Mouse (Mus musculus) midbrain, embryonic 16.5 days (tissue): Measurements from ENCODE around the gene S100a6. TPM values are rescaled to one million over a fixed set of nuclear protein-coding genes. Genes with fewer than 3 reads are reported as not detected.

Source experiments
- ATAC-seq: fragments of 200-750 bp; cut with Nextera tagmentation; 2 replicates; pipeline ENCODE4 v1.8.0; 2017; ENCODE audit warnings: moderate TSS enrichment
- H3K27ac ChIP-seq: fragments of 300-500 bp; sonication (generic); 2 replicates; pipeline ENCODE4 v1.5.1; 2014; ENCODE audit warnings: mild to moderate bottlenecking, low read length, mixed read lengths
- H3K27me3 ChIP-seq: fragments of 300-500 bp; sonication (generic); 2 replicates; pipeline ENCODE4 v1.6.1; 2014; ENCODE audit warnings: low read depth, low read length, mixed read lengths; ENCODE audit not compliant: control insufficient read depth, insufficient read depth
- H3K36me3 ChIP-seq: fragments of 300-500 bp; sonication (generic); 2 replicates; pipeline ENCODE4 v1.6.1; 2014; ENCODE audit warnings: mild to moderate bottlenecking, low read length, moderate library complexity, mixed read lengths; ENCODE audit not compliant: control insufficient read depth, insufficient read depth
- H3K4me1 ChIP-seq: fragments of 300-500 bp; sonication (generic); 2 replicates; pipeline ENCODE4 v1.6.1; 2014; ENCODE audit warnings: mild to moderate bottlenecking, low read length, mixed read lengths; ENCODE audit not compliant: control insufficient read depth, insufficient read depth
- H3K4me2 ChIP-seq: fragments of 300-500 bp; sonication (generic); 2 replicates; pipeline ENCODE4 v1.6.1; 2014; ENCODE audit warnings: mild to moderate bottlenecking, low read length, mixed read lengths
- H3K4me3 ChIP-seq: fragments of 300-500 bp; sonication (generic); 2 replicates; pipeline ENCODE4 v1.5.1; 2014; ENCODE audit warnings: low read depth, mild to moderate bottlenecking, low read length, moderate library complexity, mixed read lengths
- H3K9ac ChIP-seq: fragments of 300-500 bp; sonication (generic); 2 replicates; pipeline ENCODE4 v1.6.1; 2014; ENCODE audit warnings: low read depth, low read length, mixed read lengths
- H3K9me3 ChIP-seq: fragments of 300-500 bp; sonication (generic); replicated peaks from 2 replicates; pipeline ENCODE4 v1.6.1; 2014; ENCODE audit warnings: mild to moderate bottlenecking, low read length, mixed read lengths; ENCODE audit not compliant: control insufficient read depth, poor library complexity, severe bottlenecking
- WGBS: fragments of 180-500 bp; shearing (Covaris S2); extraction: QIAGEN DNeasy Blood & Tissue Kit; methylation state at CpG from one replicate; pipeline ENCODE4 v1.1.7; 2014; 5-methylcytosine and 5-hydroxymethylcytosine counted together
- polyA plus RNA-seq: library from polyadenylated mRNA; unstranded; fragments of >200 nt; fragmentation: Nextera tagmentation; extraction: Ambion mirVana; gene quantifications from 2 replicates; pipeline ENCODE4 v1.2.1, GENCODE M21; 2015

Gene S100a6
- polyA plus RNA-seq, 1 experiment from 2014 or later: 19.3 TPM

GRCm38 (mm10) chr3:90597736-90598135 lies 14.9 kb upstream of the S100a6 start:
- no peaks in the 10 kb centered on the region for H3K36me3 ChIP-seq
- H3K9me3 ChIP-seq: no peaks in the 10 kb centered on the region
- H3K4me1 ChIP-seq: no peaks in the 10 kb centered on the region
- no peak for ATAC-seq
- H3K9ac ChIP-seq: no peak overlapping the region
- no peak overlapping the region for H3K4me2 ChIP-seq
- H3K4me3 ChIP-seq: no peak overlapping the region
- H3K27ac ChIP-seq: no peak overlapping the region
- 62% methylated on average over 6 of the region's 6 CpGs for WGBS
- no peaks in the 10 kb centered on the region for H3K27me3 ChIP-seq

- Histone ChIP-seq H3K36me3 (no peaks in the 10 kb centered on the region), H3K4me1 (no peaks in the 10 kb centered on the region), H3K4me3 (no peak overlapping the region), H3K27ac (no peak overlapping the region), H3K27me3 (no peaks in the 10 kb centered on the region), H3K9me3 (no peaks in the 10 kb centered on the region), H3K9ac (no peak overlapping the region), H3K4me2 (no peak overlapping the region)
- ATAC-seq: no peak
- 76% methylated on average over 4 of the region's 4 CpGs for WGBS
Measured at GRCm38 (mm10) chr3:90598212-90598611, 14.5 kb upstream of the S100a6 start.

- Histone ChIP-seq H3K36me3 (no peaks in the 10 kb centered on the region), H3K27ac (no peak overlapping the region), H3K4me1 (no peaks in the 10 kb centered on the region), H3K9ac (no peak overlapping the region), H3K4me3 (no peak overlapping the region), H3K4me2 (no peak overlapping the region), H3K27me3 (no peaks in the 10 kb centered on the region), H3K9me3 (no peaks in the 10 kb centered on the region)
- ATAC-seq: no peak
- WGBS: 76% methylated on average over 3 of the region's 3 CpGs
Measured at GRCm38 (mm10) chr3:90599401-90599800, 13.3 kb upstream of the S100a6 start.

- ATAC-seq: no peak
- no peaks in the 10 kb centered on the region for H3K27me3 ChIP-seq
- H3K9ac ChIP-seq: no peak overlapping the region
- H3K4me3 ChIP-seq: no peak overlapping the region
- no peak overlapping the region for H3K27ac ChIP-seq
- WGBS: 83% methylated on average over 6 of the region's 6 CpGs
- no peaks in the 10 kb centered on the region; the same call in 1 of the 2 replicates for H3K4me1 ChIP-seq
- H3K9me3 ChIP-seq: no peaks in the 10 kb centered on the region
- no peak overlapping the region for H3K4me2 ChIP-seq
- no peaks in the 10 kb centered on the region for H3K36me3 ChIP-seq
Measured at GRCm38 (mm10) chr3:90600036-90600435, 12.6 kb upstream of the S100a6 start.

GRCm38 (mm10) chr3:90600458-90601195 lies 12.1 kb upstream of the S100a6 start:
- H3K4me2 ChIP-seq: no peak overlapping the region
- no peak overlapping the region for H3K9ac ChIP-seq
- H3K9me3 ChIP-seq: no peaks in the 10 kb centered on the region
- 79% methylated on average over 8 of the region's 8 CpGs for WGBS
- no peak overlapping the region for H3K4me3 ChIP-seq
- no peaks in the 10 kb centered on the region; the same call in 1 of the 2 replicates for H3K4me1 ChIP-seq
- H3K27ac ChIP-seq: no peak overlapping the region
- no peak for ATAC-seq
- no peaks in the 10 kb centered on the region for H3K36me3 ChIP-seq
- H3K27me3 ChIP-seq: no peaks in the 10 kb centered on the region

GRCm38 (mm10) chr3:90601486-90602110 lies 11.1 kb upstream of the S100a6 start, which contains the start of gene Gm42674:
Gene Gm42674 (plus strand): TSS chr3:90601904.
- no peaks in the 10 kb centered on the region; the same call in 1 of the 2 replicates for H3K4me1 ChIP-seq
- H3K27me3 ChIP-seq: no peaks in the 10 kb centered on the region
- no peaks in the 10 kb centered on the region for H3K9me3 ChIP-seq
- no peak for ATAC-seq
- no peak within 1 kb of the TSS for H3K4me3 ChIP-seq
- H3K4me2 ChIP-seq: no peak within 1 kb of the TSS
- H3K27ac ChIP-seq: no peak within 1 kb of the TSS
- H3K36me3 ChIP-seq: no peaks in the 10 kb centered on the region
- no peak within 1 kb of the TSS for H3K9ac ChIP-seq
- 82% methylated on average over 11 of the region's 11 CpGs for WGBS

GRCm38 (mm10) chr3:90603623-90604022 lies 9.1 kb upstream of the S100a6 start, which contains the start of gene S100a4:
Gene S100a4 (plus strand): TSS chr3:90603771.
- Histone ChIP-seq H3K4me3 (no peak within 1 kb of the TSS), H3K36me3 (no peaks in the 10 kb centered on the region), H3K9ac (no peak within 1 kb of the TSS), H3K4me2 (no peak within 1 kb of the TSS), H3K27ac (no peak within 1 kb of the TSS), H3K27me3 (no peaks in the 10 kb centered on the region), H3K4me1 (no peaks in the 10 kb centered on the region; the same call in 1 of the 2 replicates), H3K9me3 (no peaks in the 10 kb centered on the region)
- WGBS: 85% methylated on average over 3 of the region's 3 CpGs
- ATAC-seq: no peak

GRCm38 (mm10) chr3:90604416-90604815 lies 8.3 kb upstream of the S100a6 start:
- Histone ChIP-seq H3K9me3 (no peaks in the 10 kb centered on the region), H3K27ac (no peak overlapping the region), H3K36me3 (no peaks in the 10 kb centered on the region), H3K4me3 (no peak overlapping the region), H3K9ac (no peak overlapping the region), H3K4me2 (no peak overlapping the region), H3K27me3 (no peaks in the 10 kb centered on the region), H3K4me1 (no peaks in the 10 kb centered on the region; the same call in 1 of the 2 replicates)
- ATAC-seq: no peak; the same call in 1 of the 2 replicates
- WGBS: 62% methylated on average over 4 of the region's 4 CpGs

- Histone ChIP-seq H3K4me3 (no peak overlapping the region), H3K27ac (no peak overlapping the region), H3K27me3 (no peaks in the 10 kb centered on the region), H3K9me3 (no peaks in the 10 kb centered on the region), H3K9ac (no peak overlapping the region), H3K36me3 (no peaks in the 10 kb centered on the region), H3K4me2 (no peak overlapping the region), H3K4me1 (no peaks in the 10 kb centered on the region; the same call in 1 of the 2 replicates)
- no peak for ATAC-seq
- 82% methylated on average over 3 of the region's 3 CpGs for WGBS
Measured at GRCm38 (mm10) chr3:90605049-90605448, 7.6 kb upstream of the S100a6 start.
